Mouse (Mus musculus) liver, adult (tissue): ENCODE measurements around the gene Ctla2a.
A peak's percentile ranks its signal among the peaks of the same experiment; 100 is the strongest.
"Not testable (repeated sequence)": the region's sequence is repeated elsewhere in the genome, so short reads cannot be mapped to it uniquely, and the experiment has no call there.

ENCODE experiments used
- GATA4 ChIP-seq: IDR thresholded peaks from 2 replicates; pipeline ENCODE4 v1.6.1; 2014; ENCODE audit warnings: mild to moderate bottlenecking, low read length; ENCODE audit not compliant: insufficient replicate concordance

Ctla2a gene

GRCm38 (mm10) chr13:60936500-60936901, at the start of gene Ctla2a, which contains the start of gene Gm49391:
TSS of gene Ctla2a (minus strand) at chr13:60936625.
TSS of gene Gm49391 (minus strand) at chr13:60936571.
- peak; percentile 85; the same call in 1 of the 2 replicates for TF ChIP-seq GATA4

GRCm38 (mm10) chr13:60961706-60962105, 25.3 kb upstream of the Ctla2a start:
- no peak for TF ChIP-seq GATA4

GRCm38 (mm10) chr13:60941884-60942283, 5.5 kb upstream of the Ctla2a start, which contains the start of gene Tpbpa:
TSS of gene Tpbpa (minus strand) at chr13:60941984.
- not testable (repeated sequence) for TF ChIP-seq GATA4

DNA sequence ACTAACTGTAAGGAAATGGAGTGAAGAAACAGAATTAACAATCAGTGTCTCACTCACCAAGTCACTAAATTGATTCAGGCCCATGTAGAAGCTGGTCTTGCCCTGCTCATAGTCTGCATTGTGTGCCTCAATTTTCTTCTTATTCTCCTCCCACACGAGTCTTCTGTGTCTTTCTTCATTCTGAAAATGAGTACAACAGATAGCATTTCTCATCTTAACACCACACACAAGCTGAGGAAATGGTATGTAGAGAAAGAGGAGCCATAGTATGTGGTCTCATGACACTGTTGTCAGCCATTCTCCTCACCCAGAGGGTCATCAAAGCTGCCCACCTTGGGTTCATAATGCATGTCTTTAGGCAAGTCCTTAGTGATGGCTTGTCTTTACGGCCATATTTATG, 935 bp downstream of the Ctla2a start, which contains the start of gene Gm49393:
Gene Gm49393 (minus strand): TSS at position 101 of the 400 bp plus-strand sequence.
- TF ChIP-seq GATA4, result not testable (repeated sequence)

DNA sequence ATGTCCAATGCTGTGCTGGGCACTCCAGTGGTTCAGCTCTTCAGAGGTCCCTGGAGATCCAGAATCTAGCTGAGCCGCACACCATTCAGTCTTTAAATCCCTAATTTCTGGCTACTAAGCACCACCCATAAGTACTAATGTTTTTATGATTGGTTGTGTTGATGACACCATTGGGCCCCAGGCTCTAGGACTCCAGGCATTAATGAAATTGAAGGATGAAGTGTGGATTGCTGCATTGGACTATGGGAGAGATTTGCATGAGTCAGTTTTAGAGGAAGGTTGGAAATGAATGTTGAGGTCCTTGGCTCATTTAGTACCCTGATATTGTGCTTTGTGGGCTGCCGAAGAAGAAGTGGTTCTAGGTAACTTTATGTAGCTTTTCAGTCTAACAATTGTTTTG, 31.6 kb downstream of the Ctla2a start, which contains the start of gene Tpbpb:
Gene Tpbpb (minus strand): TSS at position 101 of the 400 bp plus-strand sequence.
- not testable (repeated sequence) for TF ChIP-seq GATA4

DNA sequence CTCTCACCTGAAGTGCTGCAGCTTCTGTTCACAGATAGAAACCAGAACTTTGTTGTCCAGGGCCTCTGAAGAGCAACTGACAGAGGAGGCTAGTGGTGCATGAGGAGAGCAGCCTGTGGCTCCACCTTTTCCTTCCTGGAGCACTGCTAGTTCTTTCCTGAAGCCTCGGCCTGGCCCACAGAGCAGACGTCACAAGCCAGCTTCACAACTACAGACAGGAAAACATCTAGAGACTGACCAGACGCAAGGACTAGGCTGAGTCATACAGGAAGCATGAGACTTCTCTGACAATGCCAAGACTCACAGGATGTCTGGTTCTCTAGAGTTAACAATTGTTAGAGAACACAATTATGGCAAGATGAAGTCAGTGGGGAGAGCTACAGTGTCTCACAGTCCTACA, 39.1 kb downstream of the Ctla2a start, which contains the start of gene Ctla2b:
Gene Ctla2b (minus strand): TSS at position 120 of the 400 bp plus-strand sequence.
- peak; percentile 36; the same call in 1 of the 2 replicates for TF ChIP-seq GATA4

GRCm38 (mm10) chr13:60896794-60897193, 39.6 kb downstream of the Ctla2a start, which contains the start of gene Gm49392:
TSS of gene Gm49392 (minus strand) at chr13:60896894.
- not testable (repeated sequence) for TF ChIP-seq GATA4

- TF ChIP-seq GATA4, result no peak
Measured at GRCm38 (mm10) chr13:60895406-60896160, 40.8 kb downstream of the Ctla2a start.

DNA sequence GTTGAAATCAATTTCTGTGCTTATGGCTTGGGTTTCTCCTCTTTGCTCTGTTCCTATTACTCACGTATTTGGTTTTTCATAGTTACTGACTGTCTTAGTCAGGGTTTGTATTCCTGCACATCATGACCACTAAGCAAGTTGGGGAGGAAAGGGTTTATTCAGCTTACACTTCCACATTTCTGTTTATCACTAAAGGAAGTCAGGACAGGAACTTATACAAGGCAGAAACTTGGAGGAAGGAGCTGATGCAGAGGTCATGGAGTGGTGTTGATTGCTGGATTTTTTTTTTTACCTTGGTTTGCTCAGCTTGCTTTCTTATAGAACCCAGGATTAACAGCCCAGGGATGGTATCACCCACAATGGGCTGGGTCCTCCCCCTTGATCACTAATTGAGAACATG, 44.1 kb downstream of the Ctla2a start:
- TF ChIP-seq GATA4, result no peak
